Mouse (Mus musculus): Measurements from ENCODE around the gene Ly75. TPM values are rescaled to one million over a fixed set of nuclear protein-coding genes. Genes with fewer than 3 reads are reported as not detected.

The Ly75 gene
- total RNA-seq, 2 experiments from 2014 or later, result 1.8 to 3.4 TPM

- no peak for ATAC-seq (replicated peaks; ENCODE audit: low FRiP score, poor library complexity, severe bottlenecking)
These were observed 115.5 kb downstream of the Ly75 start for GRCm38 (mm10) chr2:60267567-60267966.

- no peak for ATAC-seq (replicated peaks; ENCODE audit: low FRiP score, poor library complexity, severe bottlenecking)
These were observed 122.3 kb downstream of the Ly75 start for GRCm38 (mm10) chr2:60260621-60261350.

GRCm38 (mm10) chr2:60259186-60259585 lies 123.9 kb downstream of the Ly75 start:
- no peak for ATAC-seq (replicated peaks; ENCODE audit: low FRiP score, poor library complexity, severe bottlenecking)

- no peak for ATAC-seq (replicated peaks; ENCODE audit: low FRiP score, poor library complexity, severe bottlenecking)
These were observed 126.4 kb downstream of the Ly75 start for GRCm38 (mm10) chr2:60256751-60257150.

- ATAC-seq (replicated peaks; ENCODE audit: low FRiP score, poor library complexity, severe bottlenecking), result no peak
These were observed 129.6 kb downstream of the Ly75 start for GRCm38 (mm10) chr2:60253506-60253905.

GRCm38 (mm10) chr2:60252782-60253181 lies 130.3 kb downstream of the Ly75 start:
- no peak for ATAC-seq (replicated peaks; ENCODE audit: low FRiP score, poor library complexity, severe bottlenecking)

Other genes starting within 250 kb of the Ly75 start
- gene Baz2b, start 173.5 kb downstream of the Ly75 start, total RNA-seq (2015; ENCODE audit: low replicate concordance), result 80.9 and 81.4 TPM in 2 replicates
- gene Baz2b, start 173.5 kb downstream of the Ly75 start, total RNA-seq (2017; ENCODE audit: low replicate concordance), result 104 and 118 TPM in 2 replicates
- 65.2 and 68.7 TPM in 2 replicates for gene March7, start 173.4 kb downstream of the Ly75 start, total RNA-seq (2015; ENCODE audit: low replicate concordance)
- gene March7, start 173.4 kb downstream of the Ly75 start, total RNA-seq (2017; ENCODE audit: low replicate concordance), result 43.3 and 67.9 TPM in 2 replicates
- gene Cd302, start 98.8 kb downstream of the Ly75 start, total RNA-seq (2015; ENCODE audit: low replicate concordance), result 15.5 and 37.7 TPM in 2 replicates
- 0.98 and 2.4 TPM in 2 replicates for gene Cd302, start 98.8 kb downstream of the Ly75 start, total RNA-seq (2017; ENCODE audit: low replicate concordance)
- gene Pla2r1, start 170.0 kb upstream of the Ly75 start, total RNA-seq (2015; ENCODE audit: low replicate concordance), result not detected in 2 replicates
- not detected in 2 replicates for gene Pla2r1, start 170.0 kb upstream of the Ly75 start, total RNA-seq (2017; ENCODE audit: low replicate concordance)

All from erythroid progenitor cell, adult 5-6 weeks (primary cell).